Mouse (Mus musculus): ENCODE results near the gene Frmpd1.

The Frmpd1 gene

DNA sequence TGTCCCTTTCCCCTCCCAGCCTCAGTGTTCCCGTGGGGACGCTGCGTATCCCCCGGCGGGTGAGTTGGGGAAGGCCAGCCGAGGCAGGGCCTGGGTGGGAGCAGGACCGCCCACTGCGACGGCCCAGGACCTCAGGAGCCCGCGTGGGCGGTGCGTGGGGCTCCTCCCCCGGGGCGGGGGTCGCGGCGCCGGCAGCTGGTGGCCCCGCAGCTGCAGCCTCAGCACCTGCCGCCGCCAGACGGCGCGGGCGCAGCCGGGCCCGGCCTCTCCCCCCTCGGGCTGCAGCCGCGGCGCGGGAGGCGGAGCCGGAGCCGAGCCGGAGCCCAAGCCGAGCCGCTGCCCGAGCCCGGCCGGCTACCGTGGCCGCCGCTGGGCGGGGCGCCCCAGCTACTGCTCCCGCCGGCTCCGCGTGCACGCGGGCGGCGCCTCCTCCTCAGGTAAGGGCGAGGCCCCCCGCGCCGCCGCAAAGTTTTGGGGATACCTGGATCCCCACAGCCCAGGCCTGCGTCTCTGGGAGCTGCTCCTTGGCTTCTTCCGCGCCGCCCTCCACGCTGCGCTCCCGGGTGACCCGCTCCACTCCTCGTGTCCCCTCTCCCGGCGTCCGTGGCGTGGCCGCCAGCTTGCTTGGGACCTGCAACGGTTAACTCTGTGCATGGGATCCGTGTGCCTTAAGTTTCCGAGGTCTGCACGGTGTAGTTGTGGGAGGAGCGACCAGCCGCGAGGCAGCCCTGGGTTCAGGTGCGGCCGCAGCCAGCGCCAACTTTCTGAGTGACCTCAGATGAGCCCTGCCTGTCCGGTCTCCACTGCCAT, at the start of gene Frmpd1:
Gene Frmpd1, plus strand, starts transcription at position 355 of the 810 bp plus-strand sequence.
- DNase-seq: peak; percentile 71

DNA sequence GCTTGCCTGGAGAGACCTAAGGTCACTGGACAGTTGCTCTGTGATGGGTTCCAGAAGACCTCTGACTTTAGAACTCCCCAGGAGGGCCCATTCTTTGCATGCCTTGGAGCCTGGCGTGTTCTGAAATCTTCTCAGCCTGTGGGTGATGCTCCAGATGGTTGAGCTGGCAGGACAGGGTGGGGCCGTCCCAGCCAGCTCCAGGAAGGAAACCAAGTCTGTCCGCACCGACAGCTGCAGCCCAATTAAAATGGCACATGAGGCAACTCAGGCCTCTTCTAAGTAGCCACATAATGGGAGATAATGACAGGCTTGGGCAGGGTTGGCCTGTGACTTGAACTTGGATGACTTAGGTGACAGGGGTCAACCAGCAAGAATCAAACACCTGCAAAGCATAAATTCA, 47.0 kb upstream of the Frmpd1 start:
- DNase-seq: no peak

DNA sequence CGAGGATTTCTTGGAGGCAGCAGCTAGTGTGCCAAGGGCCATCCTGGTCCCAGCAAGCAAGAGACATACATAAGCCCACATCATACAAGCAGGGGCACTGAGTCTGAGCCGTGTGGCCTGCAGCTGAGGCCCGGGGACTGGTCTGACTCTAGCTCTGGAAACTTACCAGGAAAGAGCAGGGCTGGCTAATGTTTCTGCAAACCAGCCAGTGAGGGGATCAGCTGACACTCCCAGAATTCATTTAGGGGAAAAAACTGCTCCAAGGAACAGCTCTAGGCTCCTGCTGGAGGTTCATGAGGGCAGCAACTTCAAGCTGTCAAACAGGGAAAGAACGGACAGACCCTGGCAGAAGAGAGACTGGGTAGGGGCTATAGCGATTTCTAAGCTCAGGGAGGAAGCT, 42.8 kb upstream of the Frmpd1 start:
- DNase-seq: no peak

DNA sequence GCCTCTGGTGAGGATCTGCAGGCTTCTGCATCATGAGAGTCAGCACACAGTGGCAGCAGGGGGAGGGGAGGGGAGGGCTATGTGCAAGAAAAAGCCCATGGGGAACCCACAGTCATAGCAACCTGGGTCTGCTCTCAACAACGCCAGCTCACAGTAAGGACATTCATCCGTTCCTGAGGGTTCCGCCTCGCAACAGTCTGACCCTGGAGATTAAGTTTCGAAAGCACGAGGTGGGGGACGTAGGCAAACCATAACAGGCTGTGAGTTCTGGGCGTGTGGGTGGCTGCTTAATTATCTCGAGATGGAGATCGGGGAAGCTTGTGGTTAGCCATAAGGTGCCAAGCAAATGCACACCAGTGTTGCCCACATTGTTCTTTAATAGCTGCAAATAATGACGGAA, 42.3 kb upstream of the Frmpd1 start:
- DNase-seq: no peak

DNA sequence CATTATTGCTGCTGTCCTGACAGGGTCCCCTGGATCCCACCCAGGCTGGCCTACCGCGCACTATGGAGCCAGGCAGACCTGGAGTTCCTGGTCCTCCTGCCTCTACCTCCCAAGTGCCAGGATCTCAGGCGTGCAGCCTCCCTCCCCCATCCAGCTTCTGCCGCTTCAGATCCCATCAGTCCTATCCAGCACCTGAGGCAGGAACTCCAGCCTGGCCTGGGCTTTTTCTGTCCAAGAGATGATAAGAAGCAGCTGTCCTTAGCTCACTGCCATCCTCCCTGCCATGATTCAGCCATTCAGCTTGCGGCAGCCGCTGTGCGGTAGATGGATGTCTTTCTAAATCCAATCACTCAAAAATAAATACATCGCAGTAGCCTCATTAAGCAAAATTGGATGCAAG, 41.7 kb upstream of the Frmpd1 start:
- no peak for DNase-seq

DNA sequence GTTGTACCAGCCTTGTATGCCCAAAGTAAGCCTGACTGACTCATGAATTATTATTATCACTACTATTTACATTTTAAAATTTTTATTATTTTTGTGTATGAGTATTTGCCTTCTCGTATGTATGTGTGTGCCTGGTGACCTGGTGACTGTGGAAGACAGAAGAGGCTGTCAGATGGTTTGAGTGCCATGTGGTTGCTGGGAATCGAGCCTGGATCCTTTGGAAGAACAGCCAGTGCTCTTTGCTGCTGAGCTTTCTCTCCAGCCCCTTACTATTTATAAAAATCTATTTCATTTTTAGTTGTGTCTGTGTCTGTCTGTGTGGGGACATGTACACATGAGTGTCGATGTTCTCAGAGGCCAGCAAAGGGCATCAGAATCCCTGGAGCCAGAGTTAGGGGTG, 28.2 kb upstream of the Frmpd1 start:
- no peak for DNase-seq

DNA sequence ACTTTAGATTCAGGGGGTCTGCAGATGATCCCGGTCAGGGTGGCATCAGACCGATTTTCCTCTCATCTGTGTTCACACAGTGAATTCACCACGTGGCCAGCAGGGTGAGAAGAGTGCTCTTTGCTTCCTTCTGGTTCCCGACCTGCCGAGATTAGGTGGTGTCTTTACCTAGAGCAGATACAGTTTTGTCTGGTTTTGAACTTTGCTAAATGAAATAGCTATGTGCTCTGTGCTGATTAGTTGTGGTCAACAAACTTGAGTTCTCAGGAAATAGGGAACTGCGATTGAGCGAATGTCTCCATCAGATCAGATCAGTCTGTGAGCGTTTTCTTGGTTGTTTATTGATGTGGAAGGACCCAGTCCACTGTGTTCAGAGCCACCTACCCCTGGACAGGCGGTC, 26.1 kb upstream of the Frmpd1 start:
- DNase-seq: no peak

DNA sequence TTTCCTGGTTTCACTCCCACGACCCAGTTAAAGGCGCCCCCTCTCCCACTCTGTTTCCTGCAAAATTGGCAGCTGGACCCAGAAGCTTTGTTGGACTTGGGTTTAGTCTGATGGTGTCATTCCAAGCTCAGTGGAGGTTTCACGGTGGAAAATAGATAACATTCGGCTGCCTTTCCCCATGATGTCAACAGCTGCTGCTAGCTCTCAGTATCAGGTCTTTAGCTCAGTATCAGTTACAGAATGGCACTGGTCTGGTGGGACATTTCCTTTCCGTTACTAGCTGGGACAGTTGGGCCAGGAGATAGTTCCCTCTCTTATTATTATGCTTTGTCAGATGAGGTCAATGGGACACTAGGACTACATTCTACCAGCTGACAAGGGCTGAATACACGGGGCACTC, 23.9 kb upstream of the Frmpd1 start:
- DNase-seq: no peak

DNA sequence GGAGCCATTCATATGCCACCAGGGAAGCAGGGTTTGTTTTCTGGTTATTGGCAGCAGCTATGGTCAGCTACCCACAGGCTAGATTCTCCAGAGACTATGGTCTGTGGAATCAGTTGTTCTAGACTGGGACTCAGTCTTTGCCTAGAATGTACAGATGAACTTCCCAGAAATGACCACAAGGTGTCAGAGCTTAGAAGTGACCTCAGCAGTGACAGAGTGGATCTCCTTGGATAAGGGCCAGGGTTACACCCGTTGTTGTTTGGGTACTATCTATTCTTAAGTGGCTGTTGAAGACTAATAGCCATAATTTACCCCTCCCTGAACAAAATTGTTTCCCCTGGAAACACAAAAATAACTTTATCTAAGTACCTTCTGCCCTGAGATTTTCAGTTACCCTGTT, 21.0 kb upstream of the Frmpd1 start:
- DNase-seq: no peak

DNA sequence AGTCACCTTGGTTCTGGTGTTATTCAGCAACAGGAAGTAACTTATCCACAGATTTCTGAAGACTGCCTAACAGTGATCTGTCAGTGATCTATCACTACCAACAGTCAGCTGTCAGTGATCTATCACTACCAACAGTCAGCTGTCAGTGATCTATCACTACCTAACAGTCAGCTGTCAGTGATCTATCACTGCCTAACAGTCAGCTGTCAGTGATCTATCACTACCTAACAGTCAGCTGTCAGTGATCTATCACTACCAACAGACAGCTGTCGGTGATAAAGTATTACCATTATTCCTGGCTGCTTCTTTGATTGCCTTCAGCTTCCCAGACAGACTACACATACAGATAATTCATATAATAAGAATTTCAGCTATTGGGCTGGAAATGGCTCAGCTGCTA, 19.2 kb upstream of the Frmpd1 start:
- no peak for DNase-seq

DNA sequence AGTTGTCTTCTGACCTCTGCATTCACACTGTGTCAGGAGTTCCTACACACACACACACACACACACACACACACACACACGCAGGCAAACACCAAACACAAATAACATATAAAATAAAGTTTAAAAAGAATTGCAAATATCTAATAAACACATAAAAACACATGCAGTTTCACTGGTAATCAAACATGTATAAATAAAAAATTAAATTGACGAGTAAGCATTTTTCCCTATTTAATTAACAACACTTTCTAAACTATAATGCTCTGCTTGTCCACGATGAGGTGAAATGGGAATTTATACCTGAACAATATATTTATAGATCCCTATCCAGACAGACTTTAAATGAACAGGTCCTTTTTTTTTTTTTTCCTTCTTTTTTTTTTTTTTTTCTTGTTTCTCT, 18.7 kb upstream of the Frmpd1 start:
- no peak for DNase-seq

DNA sequence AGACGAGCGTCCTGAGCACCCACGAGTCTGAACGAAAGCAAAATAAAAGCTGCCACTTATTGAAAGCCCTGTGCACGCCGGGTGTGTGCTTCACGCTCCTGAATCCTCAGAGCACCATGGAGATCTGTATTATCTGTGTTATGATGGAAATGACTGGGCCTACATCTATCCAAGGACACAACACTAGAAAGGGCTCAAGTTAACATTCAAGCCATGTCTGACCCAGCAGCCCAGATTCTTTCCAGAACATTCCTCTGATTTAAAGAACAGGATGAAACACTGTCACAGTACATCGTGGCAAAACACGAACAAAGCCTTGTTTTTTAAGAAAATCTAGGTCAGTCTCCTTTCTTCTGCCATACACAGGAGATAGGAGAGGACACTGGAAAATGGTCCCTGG, 13.3 kb upstream of the Frmpd1 start:
- DNase-seq: no peak

DNA sequence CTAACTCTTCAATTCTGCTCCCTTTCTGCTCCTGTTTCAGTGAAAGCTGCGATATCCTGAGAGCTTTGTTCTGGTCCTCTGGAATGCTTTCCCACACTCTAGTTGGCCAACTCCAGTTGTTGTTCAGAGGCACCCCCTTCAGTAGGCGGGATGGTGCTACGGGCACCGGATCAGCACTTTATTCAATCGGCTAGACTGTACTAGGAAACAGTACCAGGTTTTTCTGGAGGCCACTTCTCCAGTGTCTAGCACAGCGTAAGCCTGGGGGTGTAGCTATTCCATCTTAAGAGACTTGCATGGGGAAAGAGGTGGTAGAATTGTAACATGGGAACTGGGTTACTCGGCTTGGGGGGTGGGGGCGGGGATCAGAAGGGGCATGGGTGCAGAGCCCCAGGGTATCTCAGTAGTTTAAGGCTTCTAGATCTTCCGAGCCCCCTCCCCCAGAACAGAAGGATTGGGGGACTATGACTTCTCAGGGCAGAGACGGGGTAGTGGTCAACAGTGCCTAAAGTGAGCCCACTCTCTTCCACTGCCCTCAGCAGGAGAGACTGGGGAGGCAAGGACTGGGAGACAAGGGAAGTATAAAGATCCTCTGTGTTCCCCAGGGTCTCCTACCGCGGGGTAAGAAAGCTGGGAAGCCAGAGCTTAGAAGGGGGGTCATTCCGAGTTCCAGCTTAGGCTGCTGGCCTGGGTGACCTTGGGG, 706 bp upstream of the Frmpd1 start:
- no peak for DNase-seq

DNA sequence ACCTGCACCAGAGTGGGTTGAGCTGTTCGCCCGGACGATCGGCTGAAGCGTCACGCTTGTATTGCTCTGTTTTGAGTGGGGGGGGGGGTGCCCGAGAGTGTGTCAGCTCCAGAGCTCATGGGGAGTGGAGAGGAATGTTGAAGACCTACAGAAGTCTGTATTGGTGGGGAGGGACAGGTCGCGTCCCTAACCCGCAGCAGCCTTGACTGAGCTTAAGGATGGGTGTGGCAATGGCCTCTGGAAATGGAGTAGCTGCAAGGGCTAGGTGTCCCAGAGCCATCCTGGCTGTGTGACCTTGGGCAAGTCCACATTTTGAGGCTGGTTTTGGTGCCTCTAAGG, 625 bp downstream of the Frmpd1 start:
- DNase-seq: no peak

DNA sequence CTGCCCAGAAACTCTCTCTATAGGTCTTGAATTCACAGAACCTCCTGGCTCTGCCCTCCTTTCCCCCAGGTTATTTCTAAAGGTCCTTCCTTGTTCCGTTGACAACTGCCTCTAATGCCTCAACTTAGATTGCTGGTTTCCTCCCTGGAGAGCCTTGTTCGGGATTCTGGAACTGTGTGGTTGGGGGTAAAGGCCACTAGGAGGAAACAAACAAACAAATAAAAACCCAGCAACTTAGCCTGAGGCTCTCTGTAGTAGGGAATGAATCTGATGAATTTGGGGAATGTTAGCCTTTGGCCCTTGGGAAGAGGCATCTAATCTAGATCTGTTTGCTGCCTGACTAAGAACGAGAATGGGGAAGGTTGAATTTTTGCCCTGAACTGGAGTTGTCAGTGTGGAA, 13.6 kb downstream of the Frmpd1 start:
- no peak for DNase-seq

DNA sequence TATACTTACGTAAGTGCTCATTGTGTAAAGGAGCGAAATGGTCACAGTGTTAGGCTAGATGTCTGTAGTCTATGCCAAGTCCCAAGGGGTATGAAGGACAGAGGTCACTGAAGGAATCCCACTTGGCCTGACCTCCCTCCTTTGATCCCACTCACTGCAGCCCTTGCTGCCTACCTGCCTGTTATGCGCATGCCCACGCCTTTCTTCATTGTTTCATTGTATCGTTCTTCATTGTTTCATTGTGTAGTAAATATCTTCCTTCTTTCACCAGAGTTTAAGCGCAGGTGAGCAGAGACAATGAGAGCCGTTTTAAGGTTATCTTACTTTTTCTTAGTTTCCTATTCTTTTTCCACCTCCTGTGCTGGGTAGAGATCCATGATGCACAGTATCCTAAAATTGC, 18.6 kb downstream of the Frmpd1 start:
- no peak for DNase-seq

DNA sequence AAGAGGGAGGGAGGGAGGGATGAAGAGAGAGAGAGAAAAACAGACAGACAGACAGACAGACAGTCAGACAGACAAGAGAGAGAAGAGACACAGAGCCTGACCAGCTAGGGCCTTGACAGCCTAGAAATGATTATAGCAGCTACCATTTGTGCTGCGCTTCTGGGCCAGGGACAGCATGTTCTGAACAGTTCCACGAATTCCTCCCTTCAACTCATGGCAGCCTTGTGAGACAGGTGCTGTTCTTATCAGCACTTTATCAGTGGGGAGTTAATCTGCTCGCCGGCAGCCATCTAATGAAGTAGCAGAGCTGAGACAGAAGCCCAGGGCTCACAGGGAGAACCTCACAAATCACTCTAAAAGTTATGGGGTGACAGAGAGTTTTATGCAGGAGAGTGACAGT, 22.8 kb downstream of the Frmpd1 start:
- no peak for DNase-seq

DNA sequence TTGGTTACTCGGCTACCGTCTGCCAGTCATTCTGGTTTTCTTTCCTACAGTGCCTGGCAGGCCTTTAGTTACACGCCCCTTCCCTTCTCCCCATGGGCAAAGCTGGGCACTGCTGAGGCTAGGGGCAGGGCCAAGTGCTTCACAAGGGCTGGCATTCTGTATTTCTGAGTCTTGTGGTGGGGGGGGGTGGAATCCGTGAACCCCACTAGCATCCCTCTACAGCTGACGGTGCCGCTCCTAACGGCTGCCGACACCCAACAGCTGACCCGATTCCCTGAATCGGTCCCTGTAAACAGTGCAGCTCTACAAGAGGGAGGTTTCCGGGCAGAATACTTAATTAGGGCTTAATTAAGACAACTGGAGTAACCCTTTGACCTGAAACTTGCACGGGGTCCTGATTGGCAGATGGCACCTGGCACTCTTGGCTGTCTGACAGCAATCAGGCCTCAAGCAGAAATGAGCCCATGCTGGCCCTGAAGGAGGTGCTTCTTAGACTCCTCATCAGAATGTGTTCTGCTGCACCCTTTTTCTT, 24.2 kb downstream of the Frmpd1 start:
- DNase-seq: peak; percentile 19

DNA sequence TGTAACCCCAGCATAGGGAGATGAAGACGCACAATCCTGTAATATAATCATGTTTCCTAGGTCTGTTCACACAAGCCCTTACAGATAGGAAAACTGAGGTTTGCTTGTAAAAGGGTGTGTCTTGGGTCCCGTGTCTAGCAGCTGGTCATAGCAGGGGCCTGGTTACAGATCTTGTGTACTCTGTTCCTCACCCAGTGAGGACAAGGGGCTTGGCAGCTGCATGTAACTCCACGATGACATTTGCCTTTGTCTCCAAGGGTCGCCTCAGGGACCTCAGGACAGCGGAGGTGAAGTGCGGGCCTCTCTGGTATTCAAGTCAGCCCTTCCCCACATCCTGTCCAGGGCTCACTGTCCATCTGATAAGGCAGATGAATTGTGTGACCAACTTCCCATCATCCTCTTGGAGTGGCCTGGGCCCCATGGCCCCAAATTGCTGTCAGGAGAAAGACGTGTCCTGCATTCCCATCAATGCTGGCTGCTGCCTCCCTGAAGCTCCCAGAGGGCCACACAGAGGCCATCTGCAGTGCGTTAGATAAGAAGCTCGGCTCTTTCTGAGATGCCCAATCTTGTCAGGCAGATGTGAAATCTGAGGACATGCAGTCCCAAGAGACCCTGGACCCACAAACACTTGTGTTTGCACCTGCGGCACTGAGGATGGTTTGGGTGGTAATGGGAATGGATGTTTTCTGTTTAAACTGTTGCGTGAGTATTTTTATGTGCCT, 27.8 kb downstream of the Frmpd1 start:
- DNase-seq: no peak

DNA sequence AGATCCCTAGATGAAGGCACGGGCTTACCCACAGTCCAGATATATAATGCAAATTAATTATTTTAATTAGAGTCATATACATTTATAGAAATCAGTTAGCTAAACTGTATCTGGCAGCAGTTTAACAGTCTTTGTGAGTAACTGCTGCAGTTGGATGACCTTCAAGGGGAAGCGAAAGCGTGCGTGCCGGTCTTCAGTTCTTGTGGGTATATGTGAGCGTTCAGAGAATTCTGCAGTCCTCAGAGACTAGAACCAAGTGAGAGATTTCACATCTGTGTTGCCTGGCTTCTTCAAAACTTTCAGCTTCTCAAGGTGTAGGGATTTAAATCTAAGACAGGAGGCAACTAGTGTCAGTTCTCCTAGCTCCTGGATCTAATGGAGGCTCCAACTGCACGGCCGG, 35.3 kb downstream of the Frmpd1 start:
- DNase-seq: no peak

DNA sequence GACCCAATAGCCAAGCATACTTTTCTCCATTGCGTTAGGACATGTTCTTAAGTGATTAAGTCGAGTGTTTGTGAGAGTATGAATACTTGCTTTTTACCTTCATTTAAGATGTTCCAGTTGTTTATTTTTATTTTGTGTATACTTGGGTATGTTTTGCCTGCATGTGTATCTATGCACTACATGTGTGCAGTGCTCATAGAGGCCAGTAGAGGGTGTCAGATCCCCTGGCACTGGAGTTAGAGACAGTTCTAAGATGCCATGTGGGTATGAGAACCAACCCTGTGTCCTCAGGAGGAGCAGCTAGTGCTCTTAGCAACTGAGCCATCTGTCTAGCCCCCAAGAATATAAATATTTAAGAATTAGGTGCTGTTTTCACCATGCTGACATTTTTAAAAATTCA, 37.7 kb downstream of the Frmpd1 start:
- no peak for DNase-seq

DNA sequence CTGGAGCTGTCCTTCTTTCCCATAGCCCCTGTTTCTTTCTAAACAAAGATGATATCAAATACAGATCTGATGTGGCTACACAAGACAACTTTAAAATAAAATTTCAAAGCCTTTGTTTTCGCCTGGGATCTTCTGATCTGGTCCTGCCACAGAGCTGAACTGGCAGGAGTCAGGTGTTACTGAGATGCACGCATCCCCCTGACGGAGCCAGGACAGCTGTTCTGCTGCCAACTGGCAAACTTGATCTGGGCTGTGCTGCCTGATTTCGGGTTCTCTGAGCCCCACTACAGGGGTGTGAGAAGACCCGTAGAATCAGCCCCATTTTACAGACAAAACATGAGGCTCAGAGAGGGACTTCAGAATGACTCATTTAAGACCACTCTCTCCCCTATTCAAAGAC, 45.6 kb downstream of the Frmpd1 start:
- no peak for DNase-seq

DNA sequence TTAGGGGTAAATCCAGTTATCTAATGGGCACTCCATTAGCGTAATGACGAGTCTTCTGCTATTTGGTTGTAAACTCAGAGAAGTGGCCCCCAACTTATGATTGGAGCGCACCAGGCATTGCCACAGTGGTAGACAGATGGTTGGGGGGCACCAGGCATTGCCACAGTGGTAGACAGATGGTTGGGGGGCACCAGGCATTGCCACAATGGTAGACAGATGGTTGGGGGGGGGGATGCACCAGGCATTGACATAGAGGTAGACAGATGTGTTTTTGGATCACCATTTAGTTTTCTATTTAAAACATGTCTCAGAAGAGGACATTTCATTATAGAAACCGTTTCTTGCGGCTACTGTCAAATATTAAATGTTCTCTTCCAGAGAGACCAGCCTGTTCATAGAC, 53.6 kb downstream of the Frmpd1 start:
- no peak for DNase-seq

DNA sequence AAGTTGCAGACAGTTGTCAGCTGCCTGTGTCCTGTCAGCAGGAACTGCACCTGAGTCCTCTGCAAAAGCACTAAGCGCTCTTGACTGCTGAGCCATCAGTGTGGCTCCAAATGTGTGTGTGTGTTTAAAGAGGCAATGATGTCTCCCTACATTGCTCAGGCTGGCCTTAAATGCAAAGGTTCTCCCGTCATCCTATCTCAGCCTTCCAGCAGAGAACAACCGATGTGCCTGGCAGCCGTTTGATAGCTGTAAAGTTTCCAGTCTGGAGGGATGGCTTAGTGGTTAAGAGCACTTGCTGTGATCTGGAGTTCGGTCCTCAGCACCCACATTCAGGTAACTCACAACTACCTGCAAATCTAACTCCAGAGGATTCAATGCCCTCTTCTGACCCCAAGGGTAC, 56.7 kb downstream of the Frmpd1 start:
- DNase-seq: no peak
